Mouse (Mus musculus): ENCODE measurements at regions not wholly inside any gene's neighbourhood (a gene's known extent, or its start where the extent isn't known, plus 50 kb on each side); places are given as distances from the start of the nearest gene placed in this dataset.

GRCm38 (mm10) chr12:54309219-54309618 is 105.6 kb upstream of the Egln3 start:
- TF ChIP-seq POLR2A (IDR thresholded peaks at IDR 0.05; ENCODE audit: borderline replicate concordance, extremely low read depth, low read depth, low read length) = no peak
- no peak for TF ChIP-seq CTCF (IDR thresholded peaks at IDR 0.05; ENCODE audit: insufficient read depth, low read length)

All from lung, adult 2 months (tissue).